In the genomic region with DNA sequence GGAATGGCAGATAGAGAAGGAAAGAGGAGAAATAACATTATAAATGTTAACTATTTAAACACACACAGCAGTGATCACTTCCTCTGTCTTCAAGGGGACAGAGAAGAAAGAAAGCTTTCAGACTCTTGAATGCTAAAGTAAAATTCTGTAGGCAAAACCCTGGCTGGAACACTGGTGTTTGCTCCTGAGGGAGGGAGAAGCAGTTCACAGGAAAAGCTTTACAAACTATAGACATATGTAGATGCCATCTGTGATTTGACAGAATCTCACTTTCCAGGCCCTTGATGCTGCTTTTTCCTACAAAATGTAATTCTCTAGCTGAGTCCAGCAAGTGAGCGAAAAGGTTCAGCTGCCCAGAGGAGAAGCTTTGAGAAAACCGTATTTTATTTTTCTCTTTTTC, we compare ENCODE assay signal across 20 mouse cellular contexts. TPM values are rescaled to one million over a fixed set of nuclear protein-coding genes. Genes with fewer than 3 reads are reported as not detected.
DNase-seq lines count a peak whose midpoint lies in the region; ATAC-seq and TF ChIP-seq lines count a peak whose summit lies in the region.
"Had no signal": no experiment of that assay in that cellular context is flagged by ENCODE, and none has a peak within 500 bp of the region (broad histone marks: within the 10 kb centered on the region; RNA-seq: fewer than 3 reads in every experiment).

No protein-coding gene starts in this region.

- no peak overlapping the region for H3K4me2 ChIP-seq in forebrain, postnatal 0 days (ENCODE audit: low read depth)
- no peak overlapping the region for H3K4me2 ChIP-seq in forebrain, embryonic 16.5 days (ENCODE audit: low read length)
- no peak overlapping the region for H3K4me2 ChIP-seq in midbrain, postnatal 0 days (ENCODE audit: low read depth, low read length, poor library complexity, severe bottlenecking)
- no peak overlapping the region for H3K4me2 ChIP-seq in midbrain, embryonic 16.5 days (ENCODE audit: low read length)
- H3K4me2 ChIP-seq: embryonic facial prominence, embryonic 12.5 days; forebrain, embryonic 15.5 days had no signal

- TF ChIP-seq CTCF in forebrain, postnatal 0 days (IDR thresholded peaks at IDR 0.05; ENCODE audit: low read depth), result no peak
- no peak for TF ChIP-seq CTCF in midbrain, postnatal 0 days (IDR thresholded peaks at IDR 0.05)
- no peak for TF ChIP-seq CTCF in brain, embryonic 14.5 days (IDR thresholded peaks at IDR 0.05; ENCODE audit: borderline replicate concordance, extremely low read depth, insufficient read depth, insufficient read length)

- no peaks in the 10 kb centered on the region for H3K9me3 ChIP-seq in forebrain, postnatal 0 days (ENCODE audit: low read length)
- H3K9me3 ChIP-seq in forebrain, embryonic 16.5 days (ENCODE audit: control insufficient read depth, low read length), result no peaks in the 10 kb centered on the region
- no peaks in the 10 kb centered on the region for H3K9me3 ChIP-seq in midbrain, postnatal 0 days (ENCODE audit: low read length)
- H3K9me3 ChIP-seq in midbrain, embryonic 16.5 days (replicated peaks; ENCODE audit: control insufficient read depth, low read length, poor library complexity, severe bottlenecking), result no peaks in the 10 kb centered on the region
- H3K9me3 ChIP-seq: embryonic facial prominence, embryonic 10.5 days; embryonic facial prominence, embryonic 12.5 days; forebrain, embryonic 15.5 days had no signal

- WGBS in forebrain, postnatal 0 days, result 63% methylated on average over 2 of the region's 2 CpGs
- WGBS in forebrain, embryonic 16.5 days, result 62% methylated on average over 2 of the region's 2 CpGs
- WGBS in midbrain, postnatal 0 days, result 76% methylated on average over 2 of the region's 2 CpGs
- WGBS in midbrain, embryonic 16.5 days, result 83% methylated on average over 2 of the region's 2 CpGs

- H3K27ac ChIP-seq in forebrain, postnatal 0 days (ENCODE audit: low read depth, low read length), result 0 out of 2 replicates have a peak overlapping the region, but pooled peaks have one; percentile 5
- H3K27ac ChIP-seq in forebrain, embryonic 16.5 days (ENCODE audit: low read length), result no peak overlapping the region
- no peak overlapping the region for H3K27ac ChIP-seq in midbrain, postnatal 0 days (ENCODE audit: low read depth, low read length)
- no peak overlapping the region for H3K27ac ChIP-seq in midbrain, embryonic 16.5 days (ENCODE audit: low read length)
- H3K27ac ChIP-seq: embryonic facial prominence, embryonic 10.5 days; embryonic facial prominence, embryonic 12.5 days; forebrain, embryonic 15.5 days had no signal

- H3K4me3 ChIP-seq in forebrain, postnatal 0 days (ENCODE audit: low read depth, low read length), result no peak overlapping the region
- H3K4me3 ChIP-seq in forebrain, embryonic 16.5 days (replicated peaks; ENCODE audit: low read length), result no peak overlapping the region
- no peak overlapping the region for H3K4me3 ChIP-seq in midbrain, postnatal 0 days (ENCODE audit: low read depth, low read length)
- H3K4me3 ChIP-seq in midbrain, embryonic 16.5 days (ENCODE audit: low read depth, low read length), result no peak overlapping the region
- H3K4me3 ChIP-seq: embryonic facial prominence, embryonic 10.5 days; embryonic facial prominence, embryonic 12.5 days; forebrain, embryonic 15.5 days had no signal

- no peak overlapping the region for H3K9ac ChIP-seq in forebrain, postnatal 0 days
- H3K9ac ChIP-seq in forebrain, embryonic 16.5 days (replicated peaks; ENCODE audit: low read depth, low read length), result no peak overlapping the region
- H3K9ac ChIP-seq in midbrain, postnatal 0 days (replicated peaks; ENCODE audit: low read length, poor library complexity, severe bottlenecking), result 0 out of 2 replicates have a peak overlapping the region, but pooled peaks have one; percentile 13
- H3K9ac ChIP-seq in midbrain, embryonic 16.5 days (ENCODE audit: low read depth, low read length), result no peak overlapping the region
- H3K9ac ChIP-seq: embryonic facial prominence, embryonic 12.5 days; forebrain, embryonic 15.5 days had no signal

- peak; percentile 56 for ATAC-seq in forebrain, postnatal 0 days
- no peak for ATAC-seq in forebrain, embryonic 16.5 days
- ATAC-seq in midbrain, postnatal 0 days (ENCODE audit: low FRiP score), result no peak
- no peak for ATAC-seq in midbrain, embryonic 16.5 days
- ATAC-seq: activated CD4-positive, CD25-positive, alpha-beta regulatory T cell, adult 4 months; forebrain, embryonic 15.5 days; Patski had no signal

- DNase-seq in forebrain, postnatal 0 days, result no peak
- no peak for DNase-seq in midbrain, postnatal 0 days (ENCODE audit: low spot score)
- DNase-seq in brain, embryonic 14.5 days (ENCODE audit: low read depth), result peak; percentile 49
- DNase-seq in Muller cell, postnatal 12 days (ENCODE audit: inconsistent ontology term), result no peak
- DNase-seq: adrenal gland, adult 8-10 months; adrenal gland, postnatal 14 days; adrenal gland, postnatal 36 days; cerebellum, adult 11-12 months; cerebellum, adult 2 months; cerebellum, adult 9-10 months; cerebellum, postnatal 10 days; cerebellum, postnatal 25 days had no signal

- H3K27me3 ChIP-seq in forebrain, postnatal 0 days (ENCODE audit: insufficient read depth, low read length), result no peaks in the 10 kb centered on the region
- H3K27me3 ChIP-seq in forebrain, embryonic 16.5 days (replicated peaks; ENCODE audit: control insufficient read depth, insufficient read depth, low read length), result no peaks in the 10 kb centered on the region
- no peaks in the 10 kb centered on the region for H3K27me3 ChIP-seq in midbrain, postnatal 0 days (ENCODE audit: insufficient read depth, low read length)
- H3K27me3 ChIP-seq in midbrain, embryonic 16.5 days (ENCODE audit: control insufficient read depth, insufficient read depth, low read depth, low read length), result no peaks in the 10 kb centered on the region
- H3K27me3 ChIP-seq: embryonic facial prominence, embryonic 12.5 days; forebrain, embryonic 15.5 days had no signal

- H3K4me1 ChIP-seq in forebrain, postnatal 0 days (ENCODE audit: insufficient read depth), result no peaks in the 10 kb centered on the region
- H3K4me1 ChIP-seq in forebrain, embryonic 16.5 days (replicated peaks; ENCODE audit: control insufficient read depth, insufficient read depth, low read length), result 0 out of 2 replicates have a peak, but pooled peaks cover 2% of the 10 kb centered on the region
- H3K4me1 ChIP-seq in midbrain, postnatal 0 days (ENCODE audit: insufficient read depth, low read length), result no peaks in the 10 kb centered on the region
- H3K4me1 ChIP-seq in midbrain, embryonic 16.5 days (ENCODE audit: control insufficient read depth, insufficient read depth, low read length), result no peaks in the 10 kb centered on the region
- H3K4me1 ChIP-seq: embryonic facial prominence, embryonic 10.5 days; embryonic facial prominence, embryonic 12.5 days; forebrain, embryonic 15.5 days had no signal

- TF ChIP-seq POLR2A in brain, embryonic 14.5 days (IDR thresholded peaks at IDR 0.05; ENCODE audit: borderline replicate concordance, extremely low read depth, insufficient read depth, insufficient read length, poor library complexity, severe bottlenecking), result no peak

- H3K36me3 ChIP-seq in forebrain, postnatal 0 days (ENCODE audit: insufficient read depth), result no peaks in the 10 kb centered on the region
- no peaks in the 10 kb centered on the region for H3K36me3 ChIP-seq in forebrain, embryonic 16.5 days (ENCODE audit: control insufficient read depth, insufficient read depth)
- no peaks in the 10 kb centered on the region for H3K36me3 ChIP-seq in midbrain, postnatal 0 days (ENCODE audit: insufficient read depth, low read length)
- H3K36me3 ChIP-seq in midbrain, embryonic 16.5 days (ENCODE audit: control insufficient read depth, insufficient read depth, low read length), result no peaks in the 10 kb centered on the region
- H3K36me3 ChIP-seq: embryonic facial prominence, embryonic 10.5 days; embryonic facial prominence, embryonic 12.5 days; forebrain, embryonic 15.5 days had no signal

RNA-seq across cellular contexts. Expression of a gene that starts 25.0 kb away (rescaled TPM):
- 105 and 123 TPM in 2 replicates for total RNA-seq in forebrain, postnatal 0 days (2014; rRNA removed)
- polyA plus RNA-seq in forebrain, postnatal 0 days (2015; fragmentation: Nextera tagmentation; extraction: Ambion mirVana), result 14.0 and 17.9 TPM in 2 replicates
- polyA plus RNA-seq in forebrain, embryonic 16.5 days (2015; fragmentation: Nextera tagmentation; extraction: Ambion mirVana), result 12.0 and 15.8 TPM in 2 replicates
- 169 and 181 TPM in 2 replicates for total RNA-seq in midbrain, postnatal 0 days (2014; rRNA removed)
- polyA plus RNA-seq in midbrain, postnatal 0 days (2015; fragmentation: Nextera tagmentation; extraction: Ambion mirVana), result 23.5 and 26.7 TPM in 2 replicates
- 21.6 and 21.9 TPM in 2 replicates for polyA plus RNA-seq in midbrain, embryonic 16.5 days (2015; fragmentation: Nextera tagmentation; extraction: Ambion mirVana)
- polyA plus RNA-seq in brain, embryonic 14.5 days (2012; rRNA removed), result 40.7 and 73.4 TPM in 2 replicates
- total RNA-seq: MEL had no signal
